Mouse (Mus musculus) heart, postnatal 0 days (tissue): ENCODE data around the gene Tmem35b. TPM values are rescaled to one million over a fixed set of nuclear protein-coding genes. Genes with fewer than 3 reads are reported as not detected.

Experiments
- ATAC-seq: fragments of 200-750 bp; cut with Nextera tagmentation; 2 replicates; pipeline ENCODE4 v1.8.0; 2017; ENCODE audit warnings: low read depth, moderate number of reproducible peaks, moderate library complexity; ENCODE audit not compliant: insufficient read depth
- DNase-seq: peaks from one replicate; pipeline ENCODE4 v3.0.0-alpha.2; 2016; ENCODE audit warnings: low spot score
- H3K27ac ChIP-seq: fragments of 300-500 bp; sonication (generic); 2 replicates; pipeline ENCODE4 v1.5.1; 2014; ENCODE audit warnings: low read depth, mild to moderate bottlenecking
- H3K27me3 ChIP-seq: fragments of 300-500 bp; sonication (generic); 2 replicates; pipeline ENCODE4 v1.6.1; 2014; ENCODE audit warnings: low read length, mixed read lengths; ENCODE audit not compliant: control insufficient read depth, insufficient read depth
- H3K36me3 ChIP-seq: fragments of 300-500 bp; sonication (generic); replicated peaks from 2 replicates; pipeline ENCODE4 v1.6.1; 2014; ENCODE audit warnings: low read length, mixed read lengths; ENCODE audit not compliant: control insufficient read depth, insufficient read depth
- H3K4me1 ChIP-seq: fragments of 300-500 bp; sonication (generic); 2 replicates; pipeline ENCODE4 v1.6.1; 2014; ENCODE audit warnings: antibody characterized with exemption; ENCODE audit not compliant: control insufficient read depth, insufficient read depth
- H3K4me2 ChIP-seq: fragments of 300-500 bp; sonication (generic); 2 replicates; pipeline ENCODE4 v1.6.1; 2014; ENCODE audit warnings: low read depth, mild to moderate bottlenecking, low read length, moderate library complexity
- H3K4me3 ChIP-seq: fragments of 300-500 bp; sonication (generic); 2 replicates; pipeline ENCODE4 v1.5.1; 2014; ENCODE audit warnings: low read depth, low read length
- H3K9ac ChIP-seq: fragments of 300-500 bp; sonication (generic); replicated peaks from 2 replicates; pipeline ENCODE4 v1.6.1; 2014; ENCODE audit warnings: low read depth, low read length, mixed read lengths
- H3K9me3 ChIP-seq: fragments of 300-500 bp; sonication (generic); replicated peaks from 2 replicates; pipeline ENCODE4 v1.6.1; 2016; ENCODE audit warnings: low read length; ENCODE audit not compliant: control insufficient read depth
- CTCF ChIP-seq: IDR thresholded peaks from 2 replicates; pipeline ENCODE4 v1.5.1; 2016; ENCODE audit warnings: antibody characterized with exemption, control low read depth, low read depth
- EP300 ChIP-seq: IDR thresholded peaks from 2 replicates; pipeline ENCODE4 v1.6.1; 2016; ENCODE audit warnings: antibody characterized with exemption, low read depth
- WGBS: fragments of 180-500 bp; shearing (Covaris S2); extraction: QIAGEN DNeasy Blood & Tissue Kit; methylation state at CpG from one replicate; pipeline ENCODE4 v1.1.7; 2014; 5-methylcytosine and 5-hydroxymethylcytosine counted together
- polyA plus RNA-seq: library from polyadenylated mRNA; unstranded; fragments of >200 nt; fragmentation: Nextera tagmentation; extraction: Ambion mirVana; gene quantifications from 2 replicates; pipeline ENCODE4 v1.2.1, GENCODE M21; 2015
- total RNA-seq: library from RNA; depleted of rRNA; stranded (reverse); fragments of >200 nt; gene quantifications from 2 replicates; pipeline ENCODE4 v1.2.3, GENCODE M21; 2014; ENCODE audit warnings: low replicate concordance

Gene Tmem35b
- total and polyA plus RNA-seq, 2 experiments from 2014 or later, result 8.2 to 9.1 TPM

DNA sequence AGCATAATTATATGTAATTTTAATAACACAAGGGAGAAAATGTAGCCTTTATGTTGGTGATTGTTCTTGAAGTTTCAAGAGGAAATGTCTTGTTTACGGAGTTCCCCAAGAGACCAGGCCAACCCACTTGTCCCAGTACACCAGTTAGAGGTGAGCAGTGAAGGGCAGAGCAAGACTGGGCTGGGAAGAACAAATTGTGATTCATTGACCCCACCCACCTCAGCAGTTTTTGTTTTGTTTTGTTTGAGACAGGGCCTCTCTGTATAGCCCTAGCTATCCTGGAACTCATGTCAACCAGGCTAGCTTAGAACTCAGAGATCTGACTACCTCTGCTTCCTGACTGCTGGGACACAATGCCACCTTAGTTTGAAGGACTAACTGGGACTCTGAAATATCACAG is 840 bp downstream of the Tmem35b start:
- Histone ChIP-seq H3K36me3 (no peaks in the 10 kb centered on the region), H3K4me1 (0 out of 2 replicates have a peak, but pooled peaks cover 7% of the 10 kb centered on the region), H3K9ac (no peak overlapping the region), H3K4me2 (no peak overlapping the region), H3K27ac (no peak overlapping the region), H3K27me3 (no peaks in the 10 kb centered on the region), H3K4me3 (no peak overlapping the region), H3K9me3 (no peaks in the 10 kb centered on the region)
- DNase-seq (no peak), ATAC-seq (no peak)
- 87% methylated on average over 1 of the region's 1 CpGs for WGBS
- no peak for TF ChIP-seq CTCF
- TF ChIP-seq EP300, result no peak

DNA sequence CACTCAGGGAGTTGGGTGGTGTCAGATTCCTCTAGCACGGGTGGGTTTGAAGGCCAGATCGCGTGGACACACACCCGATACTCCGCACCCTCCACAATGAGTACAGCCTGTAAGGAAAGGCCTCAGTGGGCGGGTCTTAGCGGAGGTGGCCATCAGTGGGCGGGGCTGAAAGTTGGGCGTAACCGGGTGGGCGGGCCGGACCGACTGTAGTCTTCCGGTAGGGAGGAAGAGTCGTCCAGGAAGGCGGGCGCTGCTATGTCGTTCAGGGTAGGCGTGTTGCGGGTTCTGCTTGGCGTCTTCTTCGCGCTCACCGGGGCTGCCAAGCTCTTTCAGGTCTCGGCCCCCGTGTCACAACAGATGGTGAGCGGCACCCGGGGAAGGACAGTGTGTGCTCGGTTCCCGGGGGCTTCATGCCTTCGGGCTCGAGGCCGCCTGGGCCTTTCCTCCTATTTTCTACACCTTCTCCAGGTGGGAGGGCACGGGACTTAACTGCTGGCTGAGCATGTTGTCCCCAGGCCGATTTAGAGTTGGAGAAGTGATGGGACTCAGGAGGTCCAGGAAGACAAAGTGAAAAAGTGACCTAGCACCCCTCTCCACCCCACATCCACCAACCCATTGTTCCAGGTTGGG is 2.5 kb downstream of the Tmem35b start:
- 0 out of 2 replicates have a peak, but pooled peaks cover 7% of the 10 kb centered on the region for H3K4me1 ChIP-seq
- WGBS, result 1% methylated on average over 32 of the region's 35 CpGs
- TF ChIP-seq EP300 (no peak), CTCF (no peak)
- peak overlapping the region; percentile 96 for H3K4me2 ChIP-seq
- peak; percentile 88 for DNase-seq
- H3K9ac ChIP-seq, result peak overlapping the region; percentile 78
- no peaks in the 10 kb centered on the region for H3K27me3 ChIP-seq
- H3K9me3 ChIP-seq, result no peaks in the 10 kb centered on the region
- no peaks in the 10 kb centered on the region for H3K36me3 ChIP-seq
- no peak overlapping the region for H3K27ac ChIP-seq
- ATAC-seq, result peak; percentile 94
- H3K4me3 ChIP-seq, result peak overlapping the region; percentile 70

DNA sequence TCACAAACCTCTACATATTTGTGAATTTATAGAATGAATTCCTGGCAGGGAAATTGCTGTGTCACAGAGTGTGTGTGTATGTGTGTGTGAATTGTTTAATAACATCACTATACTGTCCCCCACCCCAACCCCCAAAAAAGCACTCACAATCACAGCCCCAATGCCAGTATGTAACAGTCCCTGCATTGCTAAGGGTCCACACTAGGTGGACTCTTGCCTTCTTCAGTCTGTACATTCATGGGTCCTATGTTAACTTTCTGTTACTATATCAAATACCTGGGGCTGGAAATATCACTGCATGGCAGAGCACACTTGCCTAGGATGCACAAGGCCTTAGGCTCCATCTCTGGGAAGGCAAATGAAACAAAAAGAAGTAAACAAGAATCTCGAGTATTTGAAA is 11.2 kb downstream of the Tmem35b start:
- TF ChIP-seq CTCF (0 out of 2 replicates have a peak, but pooled peaks have one; percentile 7), EP300 (no peak)
- Histone ChIP-seq H3K9ac (no peak overlapping the region), H3K27ac (no peak overlapping the region), H3K4me1 (no peaks in the 10 kb centered on the region), H3K36me3 (no peaks in the 10 kb centered on the region), H3K9me3 (no peaks in the 10 kb centered on the region), H3K4me3 (no peak overlapping the region), H3K4me2 (no peak overlapping the region), H3K27me3 (no peaks in the 10 kb centered on the region)
- DNase-seq (no peak), ATAC-seq (no peak)
- 27% methylated on average over 1 of the region's 1 CpGs for WGBS

DNA sequence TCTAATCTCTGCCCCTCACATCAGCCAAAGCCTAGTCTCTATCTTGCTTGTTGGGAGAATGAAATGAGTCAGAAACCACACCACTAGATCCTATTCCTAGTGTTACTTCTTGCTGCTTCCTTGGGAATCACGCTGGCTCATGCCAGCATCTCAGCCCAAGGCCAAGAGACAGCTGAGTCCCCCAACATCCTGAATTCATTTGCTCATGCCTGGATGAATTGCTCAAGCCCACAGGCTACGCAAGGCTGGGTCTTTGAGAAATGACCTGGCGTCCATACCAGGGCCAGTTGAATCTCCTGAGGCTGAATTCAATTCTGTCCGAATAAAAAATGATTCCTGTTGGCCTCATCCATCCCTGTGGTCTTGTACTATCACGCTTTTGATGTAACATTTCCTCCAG is 14.1 kb downstream of the Tmem35b start:
- no peak overlapping the region for H3K4me3 ChIP-seq
- no peak overlapping the region for H3K4me2 ChIP-seq
- no peak overlapping the region for H3K27ac ChIP-seq
- H3K9ac ChIP-seq, result no peak overlapping the region
- no peak for ATAC-seq
- no peaks in the 10 kb centered on the region for H3K27me3 ChIP-seq
- no peak for DNase-seq
- H3K9me3 ChIP-seq, result no peaks in the 10 kb centered on the region
- H3K36me3 ChIP-seq, result no peaks in the 10 kb centered on the region
- WGBS, result 70% methylated on average over 5 of the region's 5 CpGs
- no peaks in the 10 kb centered on the region for H3K4me1 ChIP-seq
- TF ChIP-seq EP300 (no peak), CTCF (no peak)

DNA sequence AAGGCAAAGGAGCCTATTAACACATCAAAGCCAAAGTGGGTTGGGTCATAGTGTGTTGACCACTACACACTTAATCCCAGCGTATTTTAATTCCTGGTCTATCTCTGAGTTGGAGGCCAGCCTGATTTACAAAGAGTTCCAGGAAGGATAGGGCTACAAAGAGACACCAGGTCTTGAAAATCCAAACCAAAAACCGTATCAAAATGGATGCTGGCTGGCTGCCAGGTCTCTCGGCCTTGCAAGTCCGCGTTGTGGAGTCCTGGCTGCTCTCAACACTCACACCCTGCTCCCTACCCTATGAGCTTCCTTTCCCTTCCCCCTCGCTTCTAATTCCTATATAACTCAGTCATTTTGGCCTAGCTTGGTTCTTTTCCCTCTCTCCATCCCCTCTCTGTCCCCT is 15.0 kb downstream of the Tmem35b start:
- no peak overlapping the region for H3K4me3 ChIP-seq
- no peaks in the 10 kb centered on the region for H3K36me3 ChIP-seq
- no peak overlapping the region for H3K27ac ChIP-seq
- H3K4me1 ChIP-seq, result no peaks in the 10 kb centered on the region
- WGBS, result 25% methylated on average over 6 of the region's 6 CpGs
- H3K9ac ChIP-seq, result no peak overlapping the region
- H3K9me3 ChIP-seq, result no peaks in the 10 kb centered on the region
- DNase-seq (no peak), ATAC-seq (no peak)
- no peaks in the 10 kb centered on the region for H3K27me3 ChIP-seq
- TF ChIP-seq CTCF (no peak), EP300 (no peak)
- no peak overlapping the region for H3K4me2 ChIP-seq

DNA sequence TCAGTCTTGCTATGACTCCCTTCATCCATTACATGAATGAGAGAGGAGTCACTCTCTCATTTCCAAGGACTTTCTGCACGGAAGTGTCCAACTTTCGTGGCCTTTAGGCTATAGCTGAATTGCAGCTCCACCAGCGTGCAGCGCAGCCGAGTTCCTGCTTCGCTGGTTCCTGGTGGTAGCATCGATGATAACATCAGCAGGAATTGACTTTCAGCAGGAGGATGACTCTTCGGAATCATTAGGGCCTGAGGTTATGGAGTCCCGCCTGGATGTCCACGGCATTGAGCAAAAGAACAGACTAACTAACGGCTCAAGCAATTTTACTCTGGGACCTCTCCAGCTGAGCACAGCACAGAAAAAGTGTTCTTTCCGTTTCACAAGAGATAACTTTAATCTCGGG is 26.5 kb downstream of the Tmem35b start:
- no peak overlapping the region for H3K27ac ChIP-seq
- no peak overlapping the region for H3K4me3 ChIP-seq
- no peaks in the 10 kb centered on the region for H3K4me1 ChIP-seq
- ATAC-seq (no peak), DNase-seq (no peak)
- H3K9me3 ChIP-seq, result no peaks in the 10 kb centered on the region
- WGBS, result 78% methylated on average over 13 of the region's 13 CpGs
- TF ChIP-seq CTCF (no peak), EP300 (no peak)
- H3K27me3 ChIP-seq, result no peaks in the 10 kb centered on the region
- H3K4me2 ChIP-seq, result no peak overlapping the region
- no peak overlapping the region for H3K9ac ChIP-seq
- H3K36me3 ChIP-seq, result no peaks in the 10 kb centered on the region
